Mouse (Mus musculus): ENCODE measurements around the gene Krt33a. TPM values are rescaled to one million over a fixed set of nuclear protein-coding genes. Genes with fewer than 3 reads are reported as not detected.

The Krt33a gene
- total and polyA plus RNA-seq, 2 experiments from 2014 or later = not detected

GRCm38 (mm10) chr11:100041454-100041853 is 25.4 kb upstream of the Krt33a start, which contains the start of gene Krt34:
Gene Krt34 (minus strand): TSS chr11:100041554.
- WGBS = 91% methylated on average over 6 of the region's 6 CpGs

GRCm38 (mm10) chr11:100029768-100030167 is 13.8 kb upstream of the Krt33a start, which contains the start of gene Krt33b:
Gene Krt33b (minus strand): TSS chr11:100029868.
- Histone ChIP-seq H3K4me1 (ENCODE audit: insufficient read depth, low read length) (no peaks in the 10 kb centered on the region), H3K27me3 (ENCODE audit: insufficient read depth, low read length) (no peaks in the 10 kb centered on the region), H3K27ac (ENCODE audit: low read depth, low read length) (no peak within 1 kb of the TSS), H3K9ac (replicated peaks; ENCODE audit: low read length, poor library complexity, severe bottlenecking) (no peak within 1 kb of the TSS), H3K4me2 (ENCODE audit: low read depth, low read length, poor library complexity, severe bottlenecking) (no peak within 1 kb of the TSS), H3K9me3 (ENCODE audit: low read length) (no peaks in the 10 kb centered on the region), H3K36me3 (ENCODE audit: insufficient read depth, low read length) (no peaks in the 10 kb centered on the region), H3K4me3 (ENCODE audit: low read depth, low read length) (no peak within 1 kb of the TSS)
- TF ChIP-seq CTCF (IDR thresholded peaks at IDR 0.05) = no peak
- 89% methylated on average over 6 of the region's 6 CpGs for WGBS
- DNase-seq (ENCODE audit: low spot score) (no peak), ATAC-seq (ENCODE audit: low FRiP score) (no peak)

More at GRCm38 (mm10) chr11:100041454-100041853, 25.4 kb upstream of the Krt33a start, which contains the start of gene Krt34:
- no peak within 1 kb of the TSS for H3K4me2 ChIP-seq (ENCODE audit: low read depth, low read length, poor library complexity, severe bottlenecking)
- no peaks in the 10 kb centered on the region for H3K27me3 ChIP-seq (ENCODE audit: insufficient read depth, low read length)
- H3K4me1 ChIP-seq (ENCODE audit: insufficient read depth, low read length) = no peaks in the 10 kb centered on the region
- H3K4me3 ChIP-seq (ENCODE audit: low read depth, low read length) = no peak within 1 kb of the TSS
- no peak within 1 kb of the TSS for H3K9ac ChIP-seq (replicated peaks; ENCODE audit: low read length, poor library complexity, severe bottlenecking)
- TF ChIP-seq CTCF (IDR thresholded peaks at IDR 0.05) = no peak
- no peaks in the 10 kb centered on the region for H3K9me3 ChIP-seq (ENCODE audit: low read length)
- no peak for ATAC-seq (ENCODE audit: low FRiP score)
- no peaks in the 10 kb centered on the region for H3K36me3 ChIP-seq (ENCODE audit: insufficient read depth, low read length)
- no peak for DNase-seq (ENCODE audit: low spot score)
- no peak within 1 kb of the TSS for H3K27ac ChIP-seq (ENCODE audit: low read depth, low read length)

- Histone ChIP-seq H3K36me3 (ENCODE audit: insufficient read depth, low read length) (no peaks in the 10 kb centered on the region), H3K9ac (replicated peaks; ENCODE audit: low read length, poor library complexity, severe bottlenecking) (no peak overlapping the region)
- no peak for ATAC-seq (ENCODE audit: low FRiP score)
Measured at GRCm38 (mm10) chr11:100021438-100021837, 5.4 kb upstream of the Krt33a start.

GRCm38 (mm10) chr11:100019466-100019865 is 3.5 kb upstream of the Krt33a start:
- H3K9me3 ChIP-seq (ENCODE audit: low read length) = no peaks in the 10 kb centered on the region
- no peak for DNase-seq (ENCODE audit: low spot score)
- no peaks in the 10 kb centered on the region for H3K36me3 ChIP-seq (ENCODE audit: insufficient read depth, low read length)
- H3K4me2 ChIP-seq (ENCODE audit: low read depth, low read length, poor library complexity, severe bottlenecking) = no peak overlapping the region
- H3K9ac ChIP-seq (replicated peaks; ENCODE audit: low read length, poor library complexity, severe bottlenecking) = no peak overlapping the region
- no peak overlapping the region for H3K4me3 ChIP-seq (ENCODE audit: low read depth, low read length)
- no peak for TF ChIP-seq CTCF (IDR thresholded peaks at IDR 0.05)
- WGBS = 87% methylated on average over 1 of the region's 1 CpGs
- H3K4me1 ChIP-seq (ENCODE audit: insufficient read depth, low read length) = no peaks in the 10 kb centered on the region
- H3K27ac ChIP-seq (ENCODE audit: low read depth, low read length) = no peak overlapping the region
- no peak for ATAC-seq (ENCODE audit: low FRiP score)
- no peaks in the 10 kb centered on the region for H3K27me3 ChIP-seq (ENCODE audit: insufficient read depth, low read length)

More at GRCm38 (mm10) chr11:100021438-100021837, 5.4 kb upstream of the Krt33a start:
- no peaks in the 10 kb centered on the region for H3K4me1 ChIP-seq (ENCODE audit: insufficient read depth, low read length)
- H3K4me3 ChIP-seq (ENCODE audit: low read depth, low read length) = no peak overlapping the region
- WGBS = 81% methylated on average over 5 of the region's 5 CpGs
- H3K4me2 ChIP-seq (ENCODE audit: low read depth, low read length, poor library complexity, severe bottlenecking) = no peak overlapping the region
- DNase-seq (ENCODE audit: low spot score) = no peak
- no peak overlapping the region for H3K27ac ChIP-seq (ENCODE audit: low read depth, low read length)
- no peak for TF ChIP-seq CTCF (IDR thresholded peaks at IDR 0.05)
- no peaks in the 10 kb centered on the region for H3K9me3 ChIP-seq (ENCODE audit: low read length)
- no peaks in the 10 kb centered on the region for H3K27me3 ChIP-seq (ENCODE audit: insufficient read depth, low read length)

- 79% methylated on average over 4 of the region's 4 CpGs for WGBS
- no peaks in the 10 kb centered on the region for H3K27me3 ChIP-seq (ENCODE audit: insufficient read depth, low read length)
- no peak for TF ChIP-seq CTCF (IDR thresholded peaks at IDR 0.05)
- no peak overlapping the region for H3K9ac ChIP-seq (replicated peaks; ENCODE audit: low read length, poor library complexity, severe bottlenecking)
- no peak overlapping the region for H3K4me3 ChIP-seq (ENCODE audit: low read depth, low read length)
- H3K4me2 ChIP-seq (ENCODE audit: low read depth, low read length, poor library complexity, severe bottlenecking) = no peak overlapping the region
- H3K9me3 ChIP-seq (ENCODE audit: low read length) = no peaks in the 10 kb centered on the region
- no peak overlapping the region for H3K27ac ChIP-seq (ENCODE audit: low read depth, low read length)
- H3K36me3 ChIP-seq (ENCODE audit: insufficient read depth, low read length) = no peaks in the 10 kb centered on the region
- DNase-seq (ENCODE audit: low spot score) (no peak), ATAC-seq (ENCODE audit: low FRiP score) (no peak)
- no peaks in the 10 kb centered on the region for H3K4me1 ChIP-seq (ENCODE audit: insufficient read depth, low read length)
Measured at GRCm38 (mm10) chr11:100013691-100014171, 2.3 kb downstream of the Krt33a start.

GRCm38 (mm10) chr11:100010682-100011081 is 5.3 kb downstream of the Krt33a start:
- no peak for TF ChIP-seq CTCF (IDR thresholded peaks at IDR 0.05)
- Histone ChIP-seq H3K9me3 (ENCODE audit: low read length) (no peaks in the 10 kb centered on the region), H3K4me1 (ENCODE audit: insufficient read depth, low read length) (no peaks in the 10 kb centered on the region), H3K4me3 (ENCODE audit: low read depth, low read length) (no peak overlapping the region), H3K27me3 (ENCODE audit: insufficient read depth, low read length) (no peaks in the 10 kb centered on the region), H3K9ac (replicated peaks; ENCODE audit: low read length, poor library complexity, severe bottlenecking) (no peak overlapping the region), H3K36me3 (ENCODE audit: insufficient read depth, low read length) (no peaks in the 10 kb centered on the region), H3K4me2 (ENCODE audit: low read depth, low read length, poor library complexity, severe bottlenecking) (no peak overlapping the region), H3K27ac (ENCODE audit: low read depth, low read length) (no peak overlapping the region)
- 81% methylated on average over 5 of the region's 5 CpGs for WGBS
- no peak for ATAC-seq (ENCODE audit: low FRiP score)
- DNase-seq (ENCODE audit: low spot score) = no peak

Measured in midbrain, postnatal 0 days (tissue).